Mouse (Mus musculus): ENCODE data around the gene Lrguk. TPM values are rescaled to one million over a fixed set of nuclear protein-coding genes. Genes with fewer than 3 reads are reported as not detected.

The Lrguk gene
- polyA plus RNA-seq, 1 experiment from 2014 or later: 2.0 TPM

DNA sequence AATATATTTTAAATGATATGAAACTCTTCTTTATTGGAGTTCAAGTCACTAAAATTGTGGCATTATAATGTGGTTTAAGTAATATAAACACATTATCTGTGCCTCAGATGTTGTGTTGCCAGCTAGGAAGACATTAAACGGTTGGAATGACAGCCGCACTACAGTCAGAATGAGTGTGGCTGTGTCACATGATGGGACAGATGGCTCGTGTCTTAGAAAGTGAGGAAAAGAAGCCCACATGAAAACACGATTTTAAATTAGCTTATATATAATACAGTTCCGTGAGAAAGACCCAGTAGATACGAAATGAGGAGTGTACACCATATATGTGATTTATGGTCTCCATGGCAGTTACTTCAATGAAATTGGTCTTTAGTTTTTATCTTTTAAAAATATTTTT is 82.2 kb downstream of the Lrguk start:
- no peak overlapping the region for H3K4me2 ChIP-seq (replicated peaks; ENCODE audit: low read depth, low read length)
- H3K27ac ChIP-seq (ENCODE audit: low read depth, low read length): no peak overlapping the region
- 73% methylated on average over 6 of the region's 6 CpGs for WGBS
- ATAC-seq (ENCODE audit: low FRiP score, low TSS enrichment): no peak
- H3K9ac ChIP-seq (ENCODE audit: low read depth, low read length): no peak overlapping the region
- no peaks in the 10 kb centered on the region for H3K27me3 ChIP-seq (ENCODE audit: control insufficient read depth, insufficient read depth, low read length)
- no peaks in the 10 kb centered on the region for H3K4me1 ChIP-seq (ENCODE audit: control insufficient read depth, insufficient read depth, low read length)
- no peaks in the 10 kb centered on the region for H3K36me3 ChIP-seq (ENCODE audit: control insufficient read depth, insufficient read depth, low read length)
- no peaks in the 10 kb centered on the region for H3K9me3 ChIP-seq (ENCODE audit: control insufficient read depth, low read length)
- H3K4me3 ChIP-seq (ENCODE audit: low read length): no peak overlapping the region

DNA sequence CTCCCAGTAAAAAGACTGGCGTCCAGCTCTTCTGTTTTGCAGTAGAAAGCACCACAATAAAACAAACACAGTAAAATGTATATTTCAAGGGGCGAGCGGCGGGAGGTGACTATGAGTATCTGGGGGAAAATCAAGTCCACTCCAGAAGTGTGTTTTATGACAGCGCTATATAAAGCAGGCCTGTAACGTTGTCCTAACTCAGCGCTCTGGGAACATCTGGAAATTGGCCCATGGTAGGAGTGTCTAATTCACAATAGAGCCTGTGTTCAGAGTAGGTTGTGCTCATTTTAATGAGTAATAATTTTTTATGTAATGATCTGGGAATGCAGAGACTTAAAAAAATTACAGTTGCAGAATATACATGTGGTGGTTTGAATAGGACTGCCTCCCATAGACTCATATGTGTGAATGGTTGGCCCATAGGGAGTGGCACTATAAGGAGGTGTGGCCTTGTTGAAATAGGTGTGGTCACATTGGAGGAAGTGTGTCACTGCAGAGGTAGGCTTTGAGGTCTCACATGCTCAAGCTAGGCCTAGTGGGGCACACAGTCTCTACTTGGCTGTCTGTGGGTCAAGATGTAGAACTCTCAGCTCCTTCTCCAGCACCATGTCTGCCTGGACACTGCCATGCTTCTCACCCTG is 87.7 kb downstream of the Lrguk start:
- Histone ChIP-seq H3K4me3 (ENCODE audit: low read length) (no peak overlapping the region), H3K27me3 (ENCODE audit: control insufficient read depth, insufficient read depth, low read length) (no peaks in the 10 kb centered on the region), H3K27ac (ENCODE audit: low read depth, low read length) (no peak overlapping the region), H3K9me3 (ENCODE audit: control insufficient read depth, low read length) (no peaks in the 10 kb centered on the region), H3K36me3 (ENCODE audit: control insufficient read depth, insufficient read depth, low read length) (no peaks in the 10 kb centered on the region), H3K9ac (ENCODE audit: low read depth, low read length) (no peak overlapping the region), H3K4me1 (ENCODE audit: control insufficient read depth, insufficient read depth, low read length) (no peaks in the 10 kb centered on the region), H3K4me2 (replicated peaks; ENCODE audit: low read depth, low read length) (no peak overlapping the region)
- ATAC-seq (ENCODE audit: low FRiP score, low TSS enrichment): no peak
- WGBS: 83% methylated on average over 7 of the region's 7 CpGs

DNA sequence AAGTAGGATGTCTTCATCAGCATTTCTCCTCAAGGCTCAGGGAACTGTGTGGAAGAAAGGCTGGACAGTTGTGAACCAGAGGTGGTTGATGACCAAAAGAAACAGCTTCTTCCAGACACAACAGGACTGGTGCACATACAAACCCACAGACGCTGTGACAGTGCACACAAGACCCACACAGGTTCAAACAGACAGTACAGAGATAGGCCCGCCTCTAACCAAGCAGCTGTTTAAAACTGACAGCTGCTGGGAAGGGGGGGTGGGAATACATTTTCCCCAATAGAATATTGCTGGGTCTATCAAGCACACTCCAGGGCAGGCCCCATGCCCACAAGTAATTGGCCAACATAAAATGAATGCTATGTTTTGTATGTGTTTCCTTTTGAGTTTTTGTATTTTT is 95.2 kb downstream of the Lrguk start:
- no peak overlapping the region for H3K4me3 ChIP-seq (ENCODE audit: low read length)
- no peaks in the 10 kb centered on the region for H3K36me3 ChIP-seq (ENCODE audit: control insufficient read depth, insufficient read depth, low read length)
- no peak overlapping the region for H3K27ac ChIP-seq (ENCODE audit: low read depth, low read length)
- no peaks in the 10 kb centered on the region for H3K27me3 ChIP-seq (ENCODE audit: control insufficient read depth, insufficient read depth, low read length)
- H3K4me2 ChIP-seq (replicated peaks; ENCODE audit: low read depth, low read length): no peak overlapping the region
- no peak overlapping the region for H3K9ac ChIP-seq (ENCODE audit: low read depth, low read length)
- WGBS: 89% methylated on average over 2 of the region's 2 CpGs
- no peak for ATAC-seq (ENCODE audit: low FRiP score, low TSS enrichment)
- no peaks in the 10 kb centered on the region for H3K4me1 ChIP-seq (ENCODE audit: control insufficient read depth, insufficient read depth, low read length)
- H3K9me3 ChIP-seq (ENCODE audit: control insufficient read depth, low read length): no peaks in the 10 kb centered on the region

DNA sequence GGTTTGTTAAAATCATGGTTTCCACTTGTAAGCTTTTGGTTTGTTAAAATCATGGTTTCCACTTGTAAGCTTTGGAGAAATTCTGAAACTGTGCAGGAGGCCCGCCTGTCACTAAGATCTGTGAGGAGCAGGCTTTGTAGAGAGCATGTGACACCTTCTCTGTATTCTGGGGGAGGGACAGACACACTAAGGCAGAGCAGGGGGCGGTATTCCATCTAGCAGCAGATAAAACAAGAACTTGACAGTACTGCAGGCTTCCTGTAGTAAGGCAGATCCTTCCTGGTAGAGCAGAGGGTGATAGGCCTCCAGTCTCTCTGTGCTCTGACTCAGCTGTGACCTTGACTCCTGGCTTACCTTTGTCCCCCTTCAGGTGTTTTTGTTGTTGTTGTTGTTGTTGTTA is 100.0 kb downstream of the Lrguk start:
- Histone ChIP-seq H3K4me1 (ENCODE audit: control insufficient read depth, insufficient read depth, low read length) (no peaks in the 10 kb centered on the region), H3K9me3 (ENCODE audit: control insufficient read depth, low read length) (no peaks in the 10 kb centered on the region), H3K36me3 (ENCODE audit: control insufficient read depth, insufficient read depth, low read length) (no peaks in the 10 kb centered on the region), H3K27me3 (ENCODE audit: control insufficient read depth, insufficient read depth, low read length) (no peaks in the 10 kb centered on the region), H3K4me2 (replicated peaks; ENCODE audit: low read depth, low read length) (no peak overlapping the region), H3K4me3 (ENCODE audit: low read length) (no peak overlapping the region), H3K9ac (ENCODE audit: low read depth, low read length) (no peak overlapping the region), H3K27ac (ENCODE audit: low read depth, low read length) (no peak overlapping the region)
- 55% methylated on average over 2 of the region's 2 CpGs for WGBS
- no peak for ATAC-seq (ENCODE audit: low FRiP score, low TSS enrichment)

DNA sequence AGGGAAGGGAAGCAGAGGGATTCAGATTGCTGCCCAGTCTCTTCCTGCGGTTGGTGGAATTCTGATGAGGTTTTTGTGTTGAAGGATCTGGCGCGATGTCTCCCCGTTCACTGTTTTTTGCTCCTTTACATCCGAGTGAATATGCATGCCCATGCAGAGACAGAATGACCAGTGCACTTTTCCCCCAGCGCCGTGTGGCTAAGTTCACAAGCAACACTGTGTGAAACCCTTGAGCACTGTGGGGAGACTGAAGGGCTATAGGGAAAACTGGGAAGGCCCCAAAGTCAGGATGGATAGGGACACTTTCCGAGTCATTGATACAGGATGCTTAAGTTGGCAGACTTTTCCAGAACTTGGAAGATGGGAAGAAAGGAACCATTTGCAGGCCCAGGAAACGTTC is 103.1 kb downstream of the Lrguk start:
- Histone ChIP-seq H3K4me1 (ENCODE audit: control insufficient read depth, insufficient read depth, low read length) (no peaks in the 10 kb centered on the region), H3K9me3 (ENCODE audit: control insufficient read depth, low read length) (no peaks in the 10 kb centered on the region), H3K9ac (ENCODE audit: low read depth, low read length) (no peak overlapping the region), H3K27ac (ENCODE audit: low read depth, low read length) (no peak overlapping the region), H3K36me3 (ENCODE audit: control insufficient read depth, insufficient read depth, low read length) (no peaks in the 10 kb centered on the region), H3K27me3 (ENCODE audit: control insufficient read depth, insufficient read depth, low read length) (no peaks in the 10 kb centered on the region), H3K4me2 (replicated peaks; ENCODE audit: low read depth, low read length) (no peak overlapping the region), H3K4me3 (ENCODE audit: low read length) (no peak overlapping the region)
- 93% methylated on average over 9 of the region's 9 CpGs for WGBS
- ATAC-seq (ENCODE audit: low FRiP score, low TSS enrichment): no peak

DNA sequence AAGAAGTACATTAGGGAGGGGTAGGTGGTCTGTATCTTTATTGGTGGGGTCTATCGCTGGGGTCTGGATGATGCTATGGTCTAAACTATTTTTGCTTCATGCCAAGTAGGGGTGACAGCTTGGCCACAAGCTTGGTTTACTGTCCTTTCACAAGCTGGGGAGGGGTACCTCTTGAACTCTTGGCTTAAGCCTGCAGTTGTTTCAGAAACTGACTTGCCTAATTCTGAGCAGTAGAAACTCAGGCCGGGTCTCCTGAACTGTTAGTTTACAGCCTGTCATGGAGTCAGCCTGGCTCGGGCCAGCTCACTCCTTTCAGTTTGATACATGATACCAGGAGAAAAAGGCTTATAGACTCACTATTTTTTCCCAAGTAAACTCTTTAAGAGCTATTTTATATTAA is 109.1 kb downstream of the Lrguk start:
- H3K9me3 ChIP-seq (ENCODE audit: control insufficient read depth, low read length): no peaks in the 10 kb centered on the region
- H3K9ac ChIP-seq (ENCODE audit: low read depth, low read length): no peak overlapping the region
- no peaks in the 10 kb centered on the region for H3K36me3 ChIP-seq (ENCODE audit: control insufficient read depth, insufficient read depth, low read length)
- H3K27me3 ChIP-seq (ENCODE audit: control insufficient read depth, insufficient read depth, low read length): no peaks in the 10 kb centered on the region
- H3K27ac ChIP-seq (ENCODE audit: low read depth, low read length): no peak overlapping the region
- ATAC-seq (ENCODE audit: low FRiP score, low TSS enrichment): no peak
- 50% methylated on average over 3 of the region's 3 CpGs for WGBS
- H3K4me3 ChIP-seq (ENCODE audit: low read length): no peak overlapping the region
- H3K4me2 ChIP-seq (replicated peaks; ENCODE audit: low read depth, low read length): no peak overlapping the region
- no peaks in the 10 kb centered on the region for H3K4me1 ChIP-seq (ENCODE audit: control insufficient read depth, insufficient read depth, low read length)

DNA sequence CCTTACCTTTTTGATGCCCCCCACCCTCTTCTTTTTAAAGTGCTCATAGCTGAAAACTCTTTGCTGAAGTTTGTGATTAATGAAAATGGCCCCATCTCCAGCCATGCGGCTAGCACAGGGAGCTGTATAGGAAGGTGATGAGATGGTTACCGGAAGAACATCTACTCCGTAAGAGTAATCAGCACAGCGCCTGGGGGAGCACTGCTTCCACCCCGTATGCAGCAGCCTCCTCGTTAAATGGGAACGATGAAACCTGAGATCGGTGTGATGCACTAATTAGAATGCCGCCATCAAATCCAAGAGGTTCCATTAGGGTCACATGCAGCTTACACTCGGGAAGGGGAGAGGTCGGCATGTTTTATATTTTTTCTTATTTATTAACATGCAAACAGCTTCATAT is 113.7 kb downstream of the Lrguk start:
- no peak overlapping the region for H3K9ac ChIP-seq (ENCODE audit: low read depth, low read length)
- no peak overlapping the region for H3K27ac ChIP-seq (ENCODE audit: low read depth, low read length)
- H3K4me1 ChIP-seq (ENCODE audit: control insufficient read depth, insufficient read depth, low read length): no peaks in the 10 kb centered on the region
- no peak for ATAC-seq (ENCODE audit: low FRiP score, low TSS enrichment)
- WGBS: 52% methylated on average over 11 of the region's 11 CpGs
- no peaks in the 10 kb centered on the region for H3K27me3 ChIP-seq (ENCODE audit: control insufficient read depth, insufficient read depth, low read length)
- peaks cover 5% of the 10 kb centered on the region; the same call in 1 of the 2 replicates for H3K9me3 ChIP-seq (ENCODE audit: control insufficient read depth, low read length)
- no peaks in the 10 kb centered on the region for H3K36me3 ChIP-seq (ENCODE audit: control insufficient read depth, insufficient read depth, low read length)
- H3K4me2 ChIP-seq (replicated peaks; ENCODE audit: low read depth, low read length): no peak overlapping the region
- H3K4me3 ChIP-seq (ENCODE audit: low read length): no peak overlapping the region

DNA sequence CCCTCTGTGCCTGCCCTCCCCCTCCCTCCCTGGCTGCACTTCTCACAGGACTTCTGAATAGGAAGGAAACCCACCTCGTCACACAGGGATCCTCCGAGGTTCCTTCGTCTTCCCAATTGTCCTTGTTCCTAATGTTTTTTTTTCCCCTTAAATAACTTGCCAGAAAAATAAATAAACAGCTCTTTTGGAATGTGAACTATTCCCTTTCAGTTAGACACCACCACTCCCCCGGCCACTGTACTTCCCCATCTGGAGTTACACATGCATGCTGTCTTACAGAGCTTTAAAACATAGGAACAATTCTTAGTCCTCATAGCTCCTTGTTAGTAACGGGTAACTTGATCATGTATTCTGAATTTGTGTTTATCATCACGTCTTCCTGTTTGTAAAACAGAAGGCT is 116.8 kb downstream of the Lrguk start:
- peaks cover 5% of the 10 kb centered on the region; the same call in 1 of the 2 replicates for H3K9me3 ChIP-seq (ENCODE audit: control insufficient read depth, low read length)
- H3K4me3 ChIP-seq (ENCODE audit: low read length): no peak overlapping the region
- no peaks in the 10 kb centered on the region for H3K27me3 ChIP-seq (ENCODE audit: control insufficient read depth, insufficient read depth, low read length)
- WGBS: 44% methylated on average over 6 of the region's 6 CpGs
- no peaks in the 10 kb centered on the region for H3K36me3 ChIP-seq (ENCODE audit: control insufficient read depth, insufficient read depth, low read length)
- H3K27ac ChIP-seq (ENCODE audit: low read depth, low read length): no peak overlapping the region
- no peak overlapping the region for H3K9ac ChIP-seq (ENCODE audit: low read depth, low read length)
- H3K4me1 ChIP-seq (ENCODE audit: control insufficient read depth, insufficient read depth, low read length): no peaks in the 10 kb centered on the region; the same call in 1 of the 2 replicates
- no peak for ATAC-seq (ENCODE audit: low FRiP score, low TSS enrichment)
- no peak overlapping the region for H3K4me2 ChIP-seq (replicated peaks; ENCODE audit: low read depth, low read length)

DNA sequence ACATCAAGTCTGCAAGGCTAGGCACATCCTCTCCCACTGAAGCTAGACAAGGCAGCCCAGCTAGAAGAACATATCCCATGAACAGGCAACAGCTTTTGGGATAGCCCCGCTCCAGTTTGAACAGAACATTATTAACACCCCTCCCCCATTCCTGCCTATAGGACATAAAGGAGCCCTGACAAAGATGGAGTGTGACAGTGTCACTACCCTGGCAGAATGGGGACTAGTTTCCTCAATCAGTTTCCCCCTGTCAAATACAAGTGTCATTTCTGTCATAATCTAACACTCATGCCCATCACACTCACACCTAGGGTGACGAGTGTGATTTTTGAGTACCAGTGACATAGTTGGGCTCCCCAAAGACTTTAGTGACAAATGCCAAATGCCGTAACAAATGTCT is 118.8 kb downstream of the Lrguk start:
- Histone ChIP-seq H3K27ac (ENCODE audit: low read depth, low read length) (no peak overlapping the region), H3K4me1 (ENCODE audit: control insufficient read depth, insufficient read depth, low read length) (peaks cover 7% of the 10 kb centered on the region), H3K9ac (ENCODE audit: low read depth, low read length) (no peak overlapping the region), H3K4me2 (replicated peaks; ENCODE audit: low read depth, low read length) (no peak overlapping the region), H3K27me3 (ENCODE audit: control insufficient read depth, insufficient read depth, low read length) (no peaks in the 10 kb centered on the region), H3K4me3 (ENCODE audit: low read length) (no peak overlapping the region), H3K9me3 (ENCODE audit: control insufficient read depth, low read length) (peaks cover 5% of the 10 kb centered on the region; the same call in 1 of the 2 replicates), H3K36me3 (ENCODE audit: control insufficient read depth, insufficient read depth, low read length) (no peaks in the 10 kb centered on the region)
- ATAC-seq (ENCODE audit: low FRiP score, low TSS enrichment): no peak
- 64% methylated on average over 3 of the region's 3 CpGs for WGBS

Data from kidney, embryonic 14.5 days (tissue).